Mouse (Mus musculus) urinary bladder, adult 2 months (tissue): ENCODE data around the gene BC147527. TPM values are rescaled to one million over a fixed set of nuclear protein-coding genes. Genes with fewer than 3 reads are reported as not detected.
"Not testable (repeated sequence)": the region's sequence is repeated elsewhere in the genome, so short reads cannot be mapped to it uniquely, and the experiment has no call there.

Experiments
- DNase-seq: peaks from one replicate; pipeline ENCODE4 v3.0.0; 2022; ENCODE audit warnings: low spot score
- polyA plus RNA-seq: library from polyadenylated mRNA; depleted of rRNA; stranded (reverse); fragments of >200 nt; gene quantifications from 2 replicates; pipeline ENCODE4 v1.2.3, GENCODE M21; 2012; rRNA removed

BC147527 gene
- 0.91 and 0.99 TPM in 2 replicates for polyA plus RNA-seq

DNA sequence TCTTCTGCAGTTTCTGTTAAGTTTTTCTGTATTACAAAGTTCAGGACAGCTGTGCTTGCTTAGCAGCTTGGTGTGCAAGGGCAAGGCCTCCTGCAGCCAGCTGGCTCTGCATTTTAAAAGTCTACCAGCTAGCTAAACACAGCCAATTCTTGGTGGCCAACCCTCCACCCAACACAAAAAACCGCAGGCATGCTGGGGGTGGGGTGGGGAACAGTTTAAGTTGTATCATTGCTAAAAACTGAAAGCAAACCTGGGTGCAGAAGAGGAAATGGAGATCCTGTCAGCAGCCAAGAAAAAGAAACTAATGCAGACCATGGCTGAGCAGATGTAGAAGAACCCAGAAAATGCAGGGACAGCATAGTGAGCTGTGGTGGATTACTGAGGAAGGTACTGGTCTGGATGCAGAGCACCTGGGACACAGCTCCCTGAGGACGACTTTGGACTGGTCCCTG lies at the start of gene BC147527:
BC147527 (plus strand) TSS at position 402 of the 452 bp plus-strand sequence.
- no peak for DNase-seq

GRCm38 (mm10) chr13:120251208-120251924 lies 48.8 kb upstream of the BC147527 start:
- DNase-seq = not testable (repeated sequence)

GRCm38 (mm10) chr13:120258817-120259658 lies 41.2 kb upstream of the BC147527 start:
- DNase-seq = not testable (repeated sequence)

- DNase-seq = not testable (repeated sequence)
Measured at GRCm38 (mm10) chr13:120259718-120260117, 40.5 kb upstream of the BC147527 start.

- not testable (repeated sequence) for DNase-seq
Measured at GRCm38 (mm10) chr13:120262870-120263269, 37.3 kb upstream of the BC147527 start, which contains the start of gene AF067061. Gene AF067061, plus strand, starts transcription at chr13:120263114.

GRCm38 (mm10) chr13:120277837-120278236 lies 22.4 kb upstream of the BC147527 start:
- not testable (repeated sequence) for DNase-seq

- DNase-seq = no peak
Measured at GRCm38 (mm10) chr13:120278784-120279183, 21.4 kb upstream of the BC147527 start.

- DNase-seq = no peak
Measured at GRCm38 (mm10) chr13:120299324-120299894, 783 bp upstream of the BC147527 start.

DNA sequence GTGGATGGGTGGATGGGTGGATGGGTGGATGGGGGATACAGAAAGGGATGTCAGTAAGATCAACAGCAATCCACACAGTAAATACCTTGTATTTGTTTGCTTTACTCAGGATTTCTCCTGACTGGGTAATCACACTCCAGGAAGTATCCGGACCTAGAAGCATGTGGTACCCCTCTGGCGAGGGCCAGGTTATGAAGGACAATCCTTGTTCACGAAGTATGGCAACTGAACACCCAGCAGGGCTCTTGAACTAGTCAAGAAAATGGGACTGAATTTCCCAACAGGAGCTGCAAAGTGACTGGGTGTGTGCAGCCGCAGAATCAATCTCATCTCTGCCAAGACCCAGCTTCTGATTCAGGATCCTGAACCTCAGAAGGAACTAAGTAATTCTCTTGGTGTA lies 661 bp downstream of the BC147527 start:
- no peak for DNase-seq

- DNase-seq = no peak
Measured at GRCm38 (mm10) chr13:120310749-120311148, 10.6 kb downstream of the BC147527 start.

DNA sequence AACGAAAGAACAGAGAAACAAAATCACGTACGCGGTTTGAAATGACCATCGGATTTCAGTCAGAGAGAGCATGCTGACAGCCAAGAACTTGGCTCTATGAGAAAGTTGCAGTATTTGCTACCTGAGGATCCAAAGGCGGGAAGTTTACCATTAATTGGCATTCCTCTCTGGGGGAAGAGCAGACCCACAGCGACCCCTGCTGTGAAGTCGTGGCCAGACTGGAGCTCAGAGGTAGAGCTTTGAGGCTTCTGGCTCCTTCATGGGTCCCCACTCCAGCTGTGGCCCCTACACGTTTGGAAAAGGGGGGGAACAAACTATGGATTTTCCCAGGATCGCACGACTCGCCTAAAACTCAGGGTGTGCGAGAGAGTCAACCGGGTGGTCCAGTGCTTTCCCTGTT lies 13.4 kb downstream of the BC147527 start:
- no peak for DNase-seq

DNA sequence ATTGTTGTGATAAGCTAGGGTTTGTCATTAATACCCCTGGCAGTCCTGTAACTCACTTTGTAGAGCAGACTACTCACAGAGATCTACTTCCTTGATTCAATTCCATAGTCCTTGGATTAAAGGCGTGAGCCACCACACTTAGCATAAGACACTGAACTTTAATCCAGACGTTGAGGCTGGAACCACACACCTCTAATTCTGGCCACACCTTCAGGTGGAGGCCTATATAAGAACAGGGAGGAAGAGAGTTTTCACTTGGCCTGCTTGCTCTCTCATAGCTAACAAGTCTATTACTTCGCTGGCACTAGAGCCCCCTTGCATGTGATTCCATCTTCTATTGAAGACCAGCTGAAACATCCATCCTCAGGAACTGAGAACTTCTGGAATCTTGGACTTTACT lies 16.4 kb downstream of the BC147527 start, which contains the start of gene Tcstv3:
Tcstv3 (plus strand) TSS at position 301 of the 400 bp plus-strand sequence.
- not testable (repeated sequence) for DNase-seq

- DNase-seq = no peak
Measured at GRCm38 (mm10) chr13:120320183-120320582, 20.0 kb downstream of the BC147527 start.

- DNase-seq = no peak
Measured at GRCm38 (mm10) chr13:120320721-120321120, 20.5 kb downstream of the BC147527 start.

Other genes starting within 250 kb of the BC147527 start
- gene Gm21188, start 248.2 kb upstream of the BC147527 start, polyA plus RNA-seq = 3.4 and 4.4 TPM in 2 replicates
- gene Gm20767, start 160.1 kb upstream of the BC147527 start, polyA plus RNA-seq = not detected in 2 replicates
- not detected in 2 replicates for gene Gm21818, start 128.0 kb upstream of the BC147527 start, polyA plus RNA-seq
- gene Gm21762, start 84.4 kb upstream of the BC147527 start, polyA plus RNA-seq = not detected in 2 replicates
- not detected in 2 replicates for gene Gm21731, start 61.3 kb upstream of the BC147527 start, polyA plus RNA-seq
- not detected in 2 replicates for gene AF067061, start 37.3 kb upstream of the BC147527 start, polyA plus RNA-seq
- not detected in 2 replicates for gene Tcstv3, start 16.5 kb downstream of the BC147527 start, polyA plus RNA-seq